Mouse (Mus musculus) neural tube, embryonic 10.5 days (tissue): ENCODE results near the gene Svop.

Source experiments
- DNase-seq: peaks from one replicate; pipeline ENCODE4 v3.0.0-alpha.2; 2017; ENCODE audit warnings: low spot score; ENCODE audit errors: extremely low spot score

The Svop gene

DNA sequence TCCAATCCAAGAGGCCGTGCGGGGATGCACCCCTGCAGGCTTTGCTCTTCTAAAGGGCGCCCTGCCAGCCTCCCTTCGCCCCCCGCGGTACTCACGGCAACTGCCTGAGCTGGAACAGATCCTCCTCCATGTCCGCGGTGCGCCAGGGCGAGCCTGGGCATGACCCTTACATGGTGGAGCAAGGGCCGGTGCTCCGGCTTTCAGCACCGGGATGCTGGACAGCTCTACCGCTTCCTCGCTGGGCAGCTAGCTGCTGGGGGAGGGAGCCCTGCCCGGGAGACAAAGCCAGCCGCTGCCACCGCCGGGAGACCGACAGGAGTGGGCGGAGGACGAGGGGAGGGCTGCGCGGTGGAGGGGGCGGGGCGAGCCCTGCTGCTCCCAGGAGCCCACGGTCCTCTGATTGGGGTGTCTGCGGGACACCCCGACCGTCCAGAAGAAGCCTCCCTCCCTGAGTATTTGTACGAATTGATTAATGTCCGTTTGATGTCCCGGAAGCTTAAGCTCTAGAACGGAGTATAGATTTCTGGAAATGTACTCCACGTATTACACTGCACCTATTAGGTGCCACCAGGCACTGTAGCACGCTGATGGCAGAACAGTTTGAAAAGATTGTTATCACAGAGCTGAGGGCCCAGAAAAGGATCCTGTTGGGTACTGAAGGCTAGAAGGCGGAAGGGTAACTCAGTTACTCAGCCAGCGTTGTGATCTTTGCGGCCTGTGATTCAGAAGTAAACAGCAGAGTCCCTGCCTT is at the start of gene Svop:
TSS of gene Svop (minus strand) at position 514 of the 751 bp plus-strand sequence.
- peak; percentile 88 for DNase-seq

DNA sequence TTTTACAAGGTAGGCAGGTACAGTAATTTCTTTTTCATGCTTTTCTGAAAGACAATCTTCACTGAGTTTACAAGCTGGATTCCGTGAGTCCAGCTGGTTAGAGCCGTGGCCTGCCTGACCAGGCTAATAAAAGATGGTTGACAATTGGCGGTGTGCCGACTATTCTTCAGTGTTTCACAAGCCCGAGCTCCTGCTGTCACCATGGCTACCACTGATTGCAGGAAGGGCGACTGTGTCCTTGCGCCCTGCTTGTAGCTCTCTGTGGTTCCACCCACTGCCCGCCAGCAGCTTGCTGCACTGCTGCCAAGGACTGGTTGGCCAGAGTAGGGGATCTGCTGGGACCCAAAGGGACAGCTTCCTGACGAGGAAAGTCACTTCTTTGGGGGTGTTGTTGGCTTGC is 47.8 kb upstream of the Svop start:
- no peak for DNase-seq

GRCm38 (mm10) chr5:114138277-114139164 is 47.2 kb upstream of the Svop start:
- DNase-seq = no peak

- DNase-seq = no peak
Measured at GRCm38 (mm10) chr5:114137481-114138276, 46.3 kb upstream of the Svop start.

DNA sequence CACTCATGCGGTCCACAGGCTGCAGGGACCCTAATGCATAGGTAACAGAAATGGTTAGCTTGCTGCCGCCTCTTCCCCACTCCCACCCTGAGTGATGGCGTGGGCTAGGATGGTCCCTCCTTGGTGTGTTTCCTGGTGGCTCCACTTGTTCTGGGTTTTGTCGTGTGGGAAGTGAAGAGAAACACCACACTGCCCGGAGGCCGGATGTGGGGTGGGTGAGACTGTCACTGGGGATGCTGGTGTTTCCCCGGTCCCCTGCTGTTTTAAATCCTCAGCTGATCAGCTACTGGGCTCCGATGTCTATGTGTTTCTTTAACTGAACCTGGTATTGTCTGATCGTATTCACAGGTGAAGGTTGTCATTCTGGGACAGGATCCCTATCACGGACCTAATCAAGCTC is 44.1 kb upstream of the Svop start:
- DNase-seq = no peak

GRCm38 (mm10) chr5:114134091-114134534 is 42.7 kb upstream of the Svop start:
- no peak for DNase-seq

DNA sequence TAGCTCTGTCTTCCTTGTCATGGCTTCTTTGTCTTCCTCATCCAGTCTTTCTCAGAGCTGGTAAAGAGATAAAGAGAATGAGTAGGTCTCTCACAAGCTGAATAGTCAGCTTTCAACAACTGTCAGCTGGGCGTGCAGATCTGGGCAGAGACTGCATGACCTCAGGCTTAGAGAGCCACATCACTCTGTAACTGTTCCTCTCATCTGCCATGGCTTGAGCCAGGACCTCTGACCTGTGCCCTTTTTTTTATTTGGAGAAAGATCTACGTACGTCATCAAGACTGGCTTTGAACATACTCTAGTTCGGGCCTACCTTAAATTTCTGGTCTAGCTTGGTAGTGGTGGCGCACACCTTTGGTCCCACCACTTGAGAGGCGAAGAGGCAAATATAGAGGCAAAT is 41.5 kb upstream of the Svop start:
- DNase-seq = no peak

DNA sequence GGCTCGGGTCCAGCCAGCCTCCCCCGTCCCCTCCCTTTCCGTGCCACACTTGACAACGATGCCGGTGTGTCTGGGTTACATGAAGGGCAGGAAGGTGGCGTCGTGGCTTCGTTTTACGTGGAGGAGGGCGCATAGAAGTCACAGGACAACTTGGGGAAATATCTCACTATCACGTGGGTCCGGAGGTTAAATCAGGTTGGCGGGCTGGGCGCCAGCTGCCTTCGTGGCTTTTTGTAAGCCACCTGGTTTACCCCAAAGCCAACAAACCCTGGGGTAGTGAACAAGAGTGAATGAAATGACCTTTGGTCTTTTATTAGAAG is 40.1 kb upstream of the Svop start:
- DNase-seq = no peak

DNA sequence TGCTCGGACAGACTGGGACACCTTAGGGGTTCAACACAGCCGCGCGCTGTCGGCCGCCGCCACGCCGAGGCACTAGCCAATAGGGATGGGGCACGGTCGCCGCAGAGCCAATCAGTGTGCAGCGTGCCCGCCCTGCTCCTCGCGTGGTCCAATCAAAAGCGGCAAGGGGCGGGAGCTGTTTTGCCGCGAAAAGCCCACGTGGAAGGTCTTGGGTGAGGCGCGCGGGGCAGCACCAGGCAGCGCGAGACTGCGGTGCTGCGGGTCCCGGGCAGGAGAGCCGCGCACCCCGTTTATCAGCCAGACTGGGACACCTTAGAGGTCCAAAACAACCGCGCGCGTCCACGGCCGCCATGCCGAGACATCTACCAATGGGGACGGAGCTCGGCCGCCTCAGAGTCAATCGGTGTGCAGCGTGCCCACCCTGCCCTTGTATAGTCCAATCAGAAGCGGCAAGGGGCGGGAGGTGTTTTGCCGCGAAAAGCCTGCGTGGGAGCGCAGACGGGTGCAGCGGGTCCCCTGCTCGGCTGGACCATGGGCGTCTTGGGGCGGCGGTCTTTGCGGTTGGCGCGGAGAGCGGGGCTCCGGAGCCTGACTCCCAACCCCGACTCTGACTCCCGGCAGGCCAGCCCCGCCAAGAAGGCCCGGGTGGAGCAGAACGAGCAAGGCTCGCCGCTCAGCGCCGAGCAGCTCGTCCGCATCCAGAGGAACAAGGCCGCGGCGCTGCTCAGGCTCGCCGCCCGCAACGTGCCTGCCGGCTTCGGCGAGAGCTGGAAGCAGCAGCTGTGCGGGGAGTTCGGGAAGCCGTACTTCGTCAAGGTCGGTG is 39.5 kb upstream of the Svop start:
- DNase-seq = peak; percentile 96

- DNase-seq = no peak
Measured at GRCm38 (mm10) chr5:114130211-114130605, 38.8 kb upstream of the Svop start, which contains the start of gene Ung. Gene Ung (plus strand): TSS chr5:114130386.

- no peak for DNase-seq
Measured at GRCm38 (mm10) chr5:114129550-114130210, 38.3 kb upstream of the Svop start.

DNA sequence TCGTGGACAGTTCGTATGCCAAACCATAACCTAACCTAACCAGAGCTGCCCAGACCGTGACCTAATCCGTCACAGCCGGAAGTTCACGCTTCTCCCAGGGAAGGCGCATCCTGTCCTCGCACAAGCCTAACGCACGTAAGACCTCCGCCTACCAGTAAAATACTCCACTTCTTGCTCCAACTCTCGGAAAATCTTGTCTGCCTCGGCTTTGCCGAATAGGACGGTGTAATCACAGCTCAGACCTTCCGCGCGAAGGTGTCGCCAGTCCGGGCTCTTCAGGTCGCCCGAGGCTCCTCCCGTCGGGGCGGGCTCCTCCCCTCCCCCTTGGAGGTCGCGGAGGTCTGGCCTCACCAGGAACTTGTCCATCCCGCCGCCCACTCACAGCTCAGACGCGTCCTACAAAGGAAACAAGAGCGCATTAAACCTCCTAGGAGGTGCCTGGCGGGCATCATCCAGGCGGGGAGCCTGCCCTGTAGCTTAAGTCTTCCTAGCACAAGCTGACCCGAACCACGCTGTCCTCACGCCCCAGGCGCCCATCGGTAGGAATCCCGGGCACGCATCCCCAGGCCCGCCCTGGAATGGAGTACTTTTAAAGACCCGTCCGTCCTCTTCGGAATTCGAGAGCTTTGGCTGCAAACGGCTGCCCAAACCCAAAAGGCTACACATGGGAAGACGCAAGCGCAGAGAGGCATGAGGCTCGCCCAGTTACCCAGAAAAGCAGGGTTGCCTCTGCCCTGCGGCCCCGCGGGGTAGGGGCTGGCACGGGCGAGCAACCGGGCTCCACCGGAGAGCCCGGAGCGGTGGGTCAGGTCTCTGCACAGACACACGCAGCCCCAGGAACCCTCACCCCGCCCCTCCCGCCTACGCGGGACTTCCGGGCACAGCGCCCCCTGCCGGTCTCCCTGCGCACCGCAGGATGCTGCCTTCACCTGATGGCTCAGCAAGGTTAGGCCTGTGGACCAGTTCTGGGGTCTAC is 36.3 kb upstream of the Svop start, which contains the start of gene Alkbh2:
TSS of gene Alkbh2 (minus strand) at position 845 of the 976 bp plus-strand sequence.
- peak; percentile 98 for DNase-seq

- no peak for DNase-seq
Measured at GRCm38 (mm10) chr5:114126499-114127244, 35.3 kb upstream of the Svop start.

DNA sequence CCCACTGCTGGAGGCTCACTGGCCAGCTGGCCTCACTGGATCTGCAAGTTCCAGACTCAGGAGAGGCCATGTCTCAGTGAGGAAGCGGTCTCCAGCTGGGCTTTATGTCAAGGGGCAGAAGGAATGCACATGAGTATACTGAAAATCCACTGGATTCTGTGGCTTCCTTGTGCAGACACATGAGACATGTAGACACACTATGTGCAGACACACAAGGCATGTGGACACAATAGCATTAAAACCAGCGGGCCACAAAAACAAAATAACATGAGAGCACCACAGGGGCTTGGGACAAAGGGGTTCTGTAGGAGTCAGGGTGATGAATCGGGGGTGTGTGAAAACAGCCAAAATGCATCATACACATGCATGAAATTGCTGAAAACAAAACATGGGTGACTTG is 34.6 kb upstream of the Svop start:
- DNase-seq = no peak

- DNase-seq = no peak
Measured at GRCm38 (mm10) chr5:114119806-114120205, 28.4 kb upstream of the Svop start.

GRCm38 (mm10) chr5:114116586-114116985 is 25.2 kb upstream of the Svop start:
- no peak for DNase-seq

- no peak for DNase-seq
Measured at GRCm38 (mm10) chr5:114115030-114115429, 23.7 kb upstream of the Svop start.

DNA sequence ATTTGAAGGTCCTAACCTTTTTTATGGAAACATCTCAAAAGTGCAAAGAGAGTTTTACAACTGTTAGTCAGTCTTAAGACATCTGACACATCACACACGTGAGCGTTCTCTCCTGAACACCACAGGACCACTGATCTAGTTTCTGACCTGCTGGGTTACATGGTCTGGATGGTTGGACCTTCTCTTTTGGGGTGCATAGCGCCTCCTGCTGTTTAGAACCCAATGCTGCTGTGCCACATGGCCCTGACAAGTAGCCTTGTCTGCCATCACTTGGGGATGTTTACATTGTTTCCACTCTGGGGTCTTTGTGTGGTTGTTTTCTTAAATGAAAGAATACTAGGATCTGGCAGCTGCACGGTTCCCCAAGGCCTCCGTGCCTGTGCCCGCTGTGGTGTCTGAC is 22.0 kb upstream of the Svop start:
- no peak for DNase-seq
